Comparison of ENCODE assay signal across 20 mouse cellular contexts in the genomic region with DNA sequence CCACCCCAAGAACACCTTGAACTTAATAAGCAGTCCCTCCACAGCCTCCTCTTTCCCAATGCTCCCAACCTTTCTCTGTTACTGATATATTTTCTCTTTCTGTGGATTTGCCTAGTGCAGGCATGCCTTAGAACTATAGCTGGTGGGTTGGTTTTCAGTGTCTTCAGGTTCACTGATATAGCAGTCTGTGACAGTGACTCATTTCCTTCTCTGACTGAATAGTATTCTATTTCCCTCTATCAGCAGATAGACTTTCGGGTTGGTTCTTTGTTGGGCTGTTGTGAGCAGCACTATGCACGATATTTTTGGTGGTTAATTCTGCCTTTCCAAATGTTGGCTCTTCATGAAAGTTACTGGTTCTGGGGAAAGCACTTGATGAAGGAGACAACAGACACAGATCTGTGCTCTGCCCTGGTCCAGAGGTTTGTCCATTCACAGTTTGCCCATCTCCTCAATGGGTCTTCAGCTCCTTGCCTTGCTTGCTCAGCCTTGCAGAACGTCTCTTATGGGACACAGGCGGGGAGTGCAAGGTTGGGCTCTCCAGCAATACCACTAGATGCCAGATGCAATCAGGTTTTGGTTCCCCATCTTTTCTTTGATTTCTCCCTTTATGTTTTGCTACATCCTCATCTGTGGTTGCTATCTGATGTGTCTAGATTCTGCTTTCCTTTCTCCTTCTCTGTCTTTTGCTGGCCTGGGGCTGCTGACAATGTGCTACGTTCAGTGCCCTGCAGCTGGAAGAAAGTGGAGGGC.
"Had no signal": no experiment of that assay in that cellular context is flagged by ENCODE, and none has a peak within 500 bp of the region (broad histone marks: within the 10 kb centered on the region; RNA-seq: fewer than 3 reads in every experiment).

No protein-coding gene starts in this region.

- H3K27ac ChIP-seq: kidney, embryonic 15.5 days; limb, embryonic 12.5 days; liver, embryonic 14.5 days; midbrain, embryonic 12.5 days; midbrain, embryonic 15.5 days; neural tube, embryonic 12.5 days; neural tube, embryonic 15.5 days; stomach, postnatal 0 days had no signal

- H3K4me1 ChIP-seq: midbrain, embryonic 12.5 days; midbrain, embryonic 15.5 days; neural tube, embryonic 12.5 days; neural tube, embryonic 15.5 days had no signal

- ATAC-seq: liver, postnatal 0 days; lung, postnatal 0 days; midbrain, embryonic 15.5 days had no signal

- H3K4me3 ChIP-seq: kidney, embryonic 15.5 days; limb, embryonic 12.5 days; limb, embryonic 15.5 days; midbrain, embryonic 12.5 days; midbrain, embryonic 15.5 days; neural tube, embryonic 12.5 days; neural tube, embryonic 15.5 days had no signal

- DNase-seq: kidney, adult 8-10 months; kidney, postnatal 10 days; kidney, postnatal 4 days; lung, embryonic 14.5 days; retina, postnatal 1 day; right cerebral cortex, postnatal 4 days; thymus, adult 2 months; thymus, postnatal 14 days; thymus, postnatal 4 days had no signal
